Comparison of ENCODE assay signal across 20 mouse cellular contexts in genomic region chr6:117790581-117790980, GRCm38 (mm10). TPM values are rescaled to one million over a fixed set of nuclear protein-coding genes. Genes with fewer than 3 reads are reported as not detected.
DNase-seq lines count a peak whose midpoint lies in the region; ATAC-seq lines count a peak whose summit lies in the region.
"Had no signal": no experiment of that assay in that cellular context is flagged by ENCODE, and none has a peak within 500 bp of the region (broad histone marks: within the 10 kb centered on the region; RNA-seq: fewer than 3 reads in every experiment).

No protein-coding gene starts in this region.

- H3K36me3 ChIP-seq in midbrain, embryonic 11.5 days (ENCODE audit: control insufficient read depth, insufficient read depth, low read length): no peaks in the 10 kb centered on the region
- H3K36me3 ChIP-seq in midbrain, embryonic 15.5 days (replicated peaks): no peaks in the 10 kb centered on the region
- H3K36me3 ChIP-seq: G1E had no signal

- H3K4me1 ChIP-seq in midbrain, embryonic 11.5 days (ENCODE audit: control insufficient read depth, insufficient read depth, low read length): no peaks in the 10 kb centered on the region
- no peaks in the 10 kb centered on the region for H3K4me1 ChIP-seq in midbrain, embryonic 15.5 days

- H3K27ac ChIP-seq in midbrain, embryonic 11.5 days (ENCODE audit: low read depth, low read length): no peak overlapping the region
- no peak overlapping the region for H3K27ac ChIP-seq in midbrain, embryonic 15.5 days

- no peak overlapping the region for H3K4me3 ChIP-seq in midbrain, embryonic 11.5 days (ENCODE audit: low read depth, low read length)
- no peak overlapping the region for H3K4me3 ChIP-seq in midbrain, embryonic 15.5 days

- ATAC-seq in midbrain, embryonic 11.5 days (ENCODE audit: low FRiP score): no peak
- no peak for ATAC-seq in midbrain, embryonic 15.5 days (replicated peaks)
- ATAC-seq: activated CD4-positive, CD25-positive, alpha-beta regulatory T cell, adult 4 months; CD4-positive, CD25-positive, alpha-beta regulatory T cell, adult 4 months; Patski had no signal

- H3K27me3 ChIP-seq in midbrain, embryonic 11.5 days (ENCODE audit: control insufficient read depth, insufficient read depth, low read length): no peaks in the 10 kb centered on the region
- H3K27me3 ChIP-seq in midbrain, embryonic 15.5 days (replicated peaks): no peaks in the 10 kb centered on the region

- intact Hi-C loops in heart, postnatal 10 days (cut with DNase I): no loop called here

- H3K9ac ChIP-seq in midbrain, embryonic 11.5 days (ENCODE audit: low read length): no peak overlapping the region
- H3K9ac ChIP-seq in midbrain, embryonic 15.5 days: no peak overlapping the region

- peak; percentile 58 for DNase-seq in heart, adult 11 months
- no peak for DNase-seq in heart, postnatal 10 days
- peak; percentile 64 for DNase-seq in midbrain, embryonic 11.5 days (ENCODE audit: low spot score, missing footprints)
- DNase-seq in testis, postnatal 10 days (ENCODE audit: low spot score): peak; percentile 29
- DNase-seq in testis, postnatal 14 days (ENCODE audit: low spot score): no peak
- DNase-seq: adrenal gland, adult 2 months; adrenal gland, adult 8-10 months; adrenal gland, postnatal 10 days; adrenal gland, postnatal 14 days; adrenal gland, postnatal 25 days; adrenal gland, postnatal 36 days; B cell, adult 2 months; cerebellum, adult 11 months; cerebellum, adult 11-12 months; cerebellum, adult 18-20 months had no signal

- WGBS in midbrain, embryonic 11.5 days: 92% methylated on average over 6 of the region's 6 CpGs
- 93% methylated on average over 6 of the region's 6 CpGs for WGBS in midbrain, embryonic 15.5 days

- no peak overlapping the region for H3K4me2 ChIP-seq in midbrain, embryonic 11.5 days
- no peak overlapping the region for H3K4me2 ChIP-seq in midbrain, embryonic 15.5 days

- H3K9me3 ChIP-seq in midbrain, embryonic 11.5 days (ENCODE audit: control insufficient read depth, low read length): no peaks in the 10 kb centered on the region
- H3K9me3 ChIP-seq in midbrain, embryonic 15.5 days: no peaks in the 10 kb centered on the region

RNA-seq across cellular contexts. Expression of gene Zfp637, which starts 50.4 kb away (rescaled TPM):
- 10 to 100 TPM; 33.0 to 45.2 TPM for total RNA-seq in heart, postnatal 10 days (2021)
- 110 and 112 TPM in 2 replicates for polyA plus RNA-seq in midbrain, embryonic 11.5 days (2014; fragmentation: Nextera tagmentation; extraction: Ambion mirVana)
- polyA plus RNA-seq in midbrain, embryonic 15.5 days (2015; fragmentation: Nextera tagmentation; extraction: Ambion mirVana): 139 and 156 TPM in 2 replicates

Comparison
In these comparisons a context has a peak if more than half of its experiments do, and no peak if none do; other contexts are left out.
1. DNase-seq: peak in heart, adult 11 months (single experiment), midbrain, embryonic 11.5 days (single experiment) and testis, postnatal 10 days (single experiment); none in heart, postnatal 10 days (0 of 2) and testis, postnatal 14 days (single experiment).